Mouse (Mus musculus): ENCODE data around the gene Setx. TPM values are rescaled to one million over a fixed set of nuclear protein-coding genes. Genes with fewer than 3 reads are reported as not detected.
A peak's percentile ranks its signal among the peaks of the same experiment; 100 is the strongest.

Gene Setx
- polyA plus RNA-seq, 1 experiment from 2014 or later: 5.7 TPM

DNA sequence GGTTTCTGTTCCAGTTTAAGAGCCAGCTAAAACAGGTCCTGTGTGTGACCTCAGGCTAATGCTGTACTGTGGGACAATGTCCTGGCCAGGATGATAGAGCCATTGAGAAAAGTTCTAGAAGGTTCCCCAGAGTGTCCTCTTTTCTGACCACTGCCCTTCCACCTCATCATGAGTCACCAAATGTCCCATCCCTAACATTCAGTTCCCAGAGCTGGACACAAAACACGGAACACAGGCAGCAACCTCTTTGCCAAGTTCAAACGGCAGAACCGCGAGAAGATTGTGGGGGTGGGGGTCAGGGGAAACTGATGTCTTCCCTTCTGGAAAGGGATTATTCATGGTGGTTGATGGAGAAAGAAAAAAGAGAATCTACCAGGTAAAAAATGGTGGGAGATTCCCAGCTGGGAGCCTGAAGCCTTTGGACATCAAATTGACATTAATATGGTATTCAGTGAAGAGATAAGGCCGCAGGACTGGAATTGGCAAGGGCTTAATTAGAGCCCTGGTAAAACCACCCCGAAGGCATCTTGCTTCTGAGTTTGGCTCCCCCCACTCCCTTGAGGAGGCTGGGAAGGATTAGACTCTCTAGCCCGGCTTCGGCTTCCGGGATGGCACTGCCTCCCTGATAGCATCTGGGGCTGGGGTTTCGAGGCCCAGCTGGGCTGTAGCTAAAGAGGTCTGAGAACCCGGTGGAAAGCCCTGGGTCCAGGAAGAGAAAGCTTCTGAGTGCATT, 77.4 kb downstream of the Setx start:
- Histone ChIP-seq H3K36me3 (ENCODE audit: insufficient read depth, low read length) (no peaks in the 10 kb centered on the region), H3K4me2 (replicated peaks; ENCODE audit: low read depth, low read length) (no peak overlapping the region), H3K9ac (replicated peaks; ENCODE audit: low read depth) (no peak overlapping the region), H3K4me3 (ENCODE audit: low read depth, low read length) (no peak overlapping the region), H3K27me3 (replicated peaks; ENCODE audit: insufficient read depth, low read length) (no peaks in the 10 kb centered on the region), H3K27ac (ENCODE audit: low read length) (no peak overlapping the region), H3K4me1 (ENCODE audit: insufficient read depth, low read depth, low read length) (no peaks in the 10 kb centered on the region), H3K9me3 (ENCODE audit: low read length) (no peaks in the 10 kb centered on the region)
- WGBS: 51% methylated on average over 11 of the region's 11 CpGs
- ATAC-seq (no peak), DNase-seq (ENCODE audit: low spot score) (no peak)
- TF ChIP-seq EP300 (IDR thresholded peaks at IDR 0.05) (no peak), CTCF (IDR thresholded peaks at IDR 0.05) (no peak)

DNA sequence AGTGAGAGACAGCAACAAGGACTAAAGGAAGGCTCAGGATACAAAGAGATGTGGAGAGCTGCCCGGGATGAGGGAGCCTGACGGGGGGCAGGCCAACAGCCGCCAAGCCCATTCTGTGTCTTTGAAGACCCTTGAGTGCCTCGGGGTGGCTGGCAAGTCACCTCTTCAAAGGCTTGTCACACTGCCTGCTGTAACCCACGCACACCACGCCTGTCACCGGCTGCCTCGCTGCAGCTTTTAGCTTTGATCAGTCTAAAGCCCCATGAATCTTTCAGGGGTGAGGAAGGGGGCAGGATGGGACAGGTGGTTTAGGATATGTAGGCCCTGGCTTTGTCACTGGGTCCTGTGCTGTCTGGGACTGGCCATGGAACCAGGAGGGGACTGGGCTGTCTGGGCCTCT, 82.2 kb downstream of the Setx start:
- H3K27me3 ChIP-seq (replicated peaks; ENCODE audit: insufficient read depth, low read length): no peaks in the 10 kb centered on the region
- no peak overlapping the region for H3K4me3 ChIP-seq (ENCODE audit: low read depth, low read length)
- H3K27ac ChIP-seq (ENCODE audit: low read length): no peak overlapping the region
- DNase-seq (ENCODE audit: low spot score) (no peak), ATAC-seq (no peak)
- no peak overlapping the region for H3K4me2 ChIP-seq (replicated peaks; ENCODE audit: low read depth, low read length)
- 23% methylated on average over 7 of the region's 8 CpGs for WGBS
- H3K9me3 ChIP-seq (ENCODE audit: low read length): no peaks in the 10 kb centered on the region
- H3K9ac ChIP-seq (replicated peaks; ENCODE audit: low read depth): no peak overlapping the region
- no peaks in the 10 kb centered on the region for H3K4me1 ChIP-seq (ENCODE audit: insufficient read depth, low read depth, low read length)
- H3K36me3 ChIP-seq (ENCODE audit: insufficient read depth, low read length): no peaks in the 10 kb centered on the region
- TF ChIP-seq EP300 (IDR thresholded peaks at IDR 0.05) (no peak), CTCF (IDR thresholded peaks at IDR 0.05) (no peak)

DNA sequence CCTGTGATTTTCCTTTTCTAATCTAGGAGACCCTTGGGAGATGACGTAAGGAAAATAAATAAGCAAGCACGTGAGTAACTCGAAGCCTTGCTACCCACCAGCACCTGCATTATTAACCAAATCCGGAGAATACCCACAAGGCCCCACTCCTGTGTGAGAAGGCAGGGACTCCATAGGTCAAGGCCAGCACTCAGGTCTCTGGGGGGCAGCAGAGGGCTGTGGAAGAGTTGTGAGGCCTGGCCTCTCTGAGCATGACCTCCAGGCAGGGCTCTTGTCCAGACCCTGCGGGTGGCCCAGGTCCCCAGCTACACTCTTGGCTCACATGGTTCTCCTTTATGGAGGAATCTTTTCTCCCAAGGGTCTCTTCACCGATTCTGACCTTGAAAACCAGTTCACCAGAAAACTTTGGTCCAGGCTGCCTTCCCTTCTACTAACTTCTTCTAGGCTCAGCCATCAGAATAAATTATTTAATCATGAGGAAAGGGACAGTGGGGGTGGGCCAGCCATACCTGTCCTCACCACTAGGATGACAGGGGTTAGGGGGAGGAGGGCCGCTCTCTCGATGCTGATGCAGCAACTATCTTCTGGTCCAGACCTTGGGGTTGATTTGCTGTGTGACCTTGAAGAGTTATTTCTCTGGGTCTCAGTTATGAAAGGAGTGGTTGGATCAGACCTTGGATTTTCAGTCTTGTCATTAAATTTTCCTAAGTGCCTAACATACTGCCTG, 92.5 kb downstream of the Setx start:
- no peak overlapping the region for H3K27ac ChIP-seq (ENCODE audit: low read length)
- WGBS: 47% methylated on average over 8 of the region's 8 CpGs
- H3K9me3 ChIP-seq (ENCODE audit: low read length): no peaks in the 10 kb centered on the region
- no peak overlapping the region for H3K9ac ChIP-seq (replicated peaks; ENCODE audit: low read depth)
- DNase-seq (ENCODE audit: low spot score) (no peak), ATAC-seq (no peak)
- no peak overlapping the region for H3K4me3 ChIP-seq (ENCODE audit: low read depth, low read length)
- H3K4me2 ChIP-seq (replicated peaks; ENCODE audit: low read depth, low read length): no peak overlapping the region
- H3K27me3 ChIP-seq (replicated peaks; ENCODE audit: insufficient read depth, low read length): no peaks in the 10 kb centered on the region
- H3K4me1 ChIP-seq (ENCODE audit: insufficient read depth, low read depth, low read length): no peaks in the 10 kb centered on the region
- no peaks in the 10 kb centered on the region for H3K36me3 ChIP-seq (ENCODE audit: insufficient read depth, low read length)
- TF ChIP-seq CTCF (IDR thresholded peaks at IDR 0.05) (peak; percentile 59), EP300 (IDR thresholded peaks at IDR 0.05) (no peak)

DNA sequence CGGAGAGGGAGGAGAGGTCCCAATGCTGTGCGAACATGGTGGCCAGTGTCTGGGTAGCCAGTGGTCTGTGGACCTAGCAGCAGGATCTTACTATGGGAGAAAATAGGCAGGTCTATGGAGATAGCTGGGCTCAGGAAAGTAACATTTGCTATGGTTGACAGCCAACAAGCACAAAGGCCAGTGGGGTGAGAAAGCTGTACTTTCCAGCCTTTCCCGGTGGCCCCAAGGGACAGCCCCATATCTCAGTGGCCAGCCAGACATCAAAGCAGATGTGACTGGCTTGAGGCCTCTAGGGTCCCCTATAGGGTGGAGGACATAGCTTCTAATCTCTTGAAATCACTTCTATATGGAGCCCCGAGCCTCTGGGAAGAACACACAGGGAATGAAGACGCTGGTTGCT, 93.1 kb downstream of the Setx start:
- WGBS: 86% methylated on average over 5 of the region's 5 CpGs
- Histone ChIP-seq H3K27ac (ENCODE audit: low read length) (no peak overlapping the region), H3K9ac (replicated peaks; ENCODE audit: low read depth) (no peak overlapping the region), H3K36me3 (ENCODE audit: insufficient read depth, low read length) (no peaks in the 10 kb centered on the region), H3K4me3 (ENCODE audit: low read depth, low read length) (no peak overlapping the region), H3K4me1 (ENCODE audit: insufficient read depth, low read depth, low read length) (no peaks in the 10 kb centered on the region), H3K4me2 (replicated peaks; ENCODE audit: low read depth, low read length) (no peak overlapping the region), H3K9me3 (ENCODE audit: low read length) (no peaks in the 10 kb centered on the region), H3K27me3 (replicated peaks; ENCODE audit: insufficient read depth, low read length) (no peaks in the 10 kb centered on the region)
- DNase-seq (ENCODE audit: low spot score): no peak
- no peak for TF ChIP-seq CTCF (IDR thresholded peaks at IDR 0.05)
- no peak for TF ChIP-seq EP300 (IDR thresholded peaks at IDR 0.05)
- ATAC-seq: no peak

DNA sequence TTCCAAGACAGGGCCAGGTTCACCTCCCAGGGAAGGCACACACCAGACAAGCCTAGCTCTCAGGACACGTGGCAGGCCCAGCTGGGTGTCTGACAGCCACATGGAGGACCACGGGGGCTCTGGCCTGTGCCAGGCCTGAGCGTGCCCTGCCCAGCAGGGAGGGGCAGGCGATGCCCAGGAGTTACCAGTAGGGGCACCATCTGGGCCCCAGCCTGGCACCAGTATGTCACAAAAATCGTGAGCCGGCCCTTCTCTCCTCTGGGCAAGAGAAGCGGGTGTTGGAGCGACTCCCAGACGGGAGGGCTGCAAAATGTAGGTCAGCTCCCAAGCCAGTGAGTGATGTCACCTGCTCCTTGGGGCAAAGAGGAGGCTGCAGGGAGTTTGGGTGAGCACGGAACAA, 93.9 kb downstream of the Setx start:
- ATAC-seq: peak; percentile 52

DNA sequence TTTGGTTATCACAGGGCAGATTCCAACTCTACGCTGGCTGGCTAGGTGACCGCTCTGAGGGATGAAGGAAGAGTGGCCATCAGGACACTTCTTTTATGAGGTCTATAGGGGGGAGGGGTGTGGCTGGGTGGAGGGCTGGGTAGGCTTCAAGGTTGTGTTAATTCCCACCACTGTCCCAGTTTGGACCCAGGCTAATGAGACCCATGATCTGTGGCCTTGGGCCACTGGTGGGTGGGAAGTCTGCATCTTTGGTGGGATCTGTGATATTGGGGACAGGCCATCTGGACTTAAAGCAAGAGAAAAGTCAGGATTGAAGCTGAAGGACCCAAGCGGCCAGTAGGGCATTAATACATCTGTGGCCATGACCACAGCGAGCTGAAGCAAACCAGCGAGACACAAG, 94.8 kb downstream of the Setx start:
- DNase-seq (ENCODE audit: low spot score): no peak
- Histone ChIP-seq H3K9me3 (ENCODE audit: low read length) (no peaks in the 10 kb centered on the region), H3K36me3 (ENCODE audit: insufficient read depth, low read length) (no peaks in the 10 kb centered on the region), H3K4me1 (ENCODE audit: insufficient read depth, low read depth, low read length) (no peaks in the 10 kb centered on the region), H3K4me3 (ENCODE audit: low read depth, low read length) (no peak overlapping the region), H3K9ac (replicated peaks; ENCODE audit: low read depth) (no peak overlapping the region), H3K4me2 (replicated peaks; ENCODE audit: low read depth, low read length) (no peak overlapping the region), H3K27ac (ENCODE audit: low read length) (no peak overlapping the region), H3K27me3 (replicated peaks; ENCODE audit: insufficient read depth, low read length) (no peaks in the 10 kb centered on the region)
- TF ChIP-seq CTCF (IDR thresholded peaks at IDR 0.05): no peak
- no peak for ATAC-seq
- 93% methylated on average over 5 of the region's 5 CpGs for WGBS

More for the DNA sequence above, 93.9 kb downstream of the Setx start:
- H3K27ac ChIP-seq (ENCODE audit: low read length): no peak overlapping the region
- H3K36me3 ChIP-seq (ENCODE audit: insufficient read depth, low read length): no peaks in the 10 kb centered on the region
- whole genome bisulfite sequencing: 67% methylated on average over 10 of the region's 10 CpGs
- no peaks in the 10 kb centered on the region for H3K4me1 ChIP-seq (ENCODE audit: insufficient read depth, low read depth, low read length)
- H3K9ac ChIP-seq (replicated peaks; ENCODE audit: low read depth): no peak overlapping the region
- no peak for DNase-seq (ENCODE audit: low spot score)
- no peaks in the 10 kb centered on the region for H3K9me3 ChIP-seq (ENCODE audit: low read length)
- TF ChIP-seq EP300 (IDR thresholded peaks at IDR 0.05) (no peak), CTCF (IDR thresholded peaks at IDR 0.05) (peak; percentile 29; the same call in 1 of the 2 replicates)
- H3K27me3 ChIP-seq (replicated peaks; ENCODE audit: insufficient read depth, low read length): no peaks in the 10 kb centered on the region
- no peak overlapping the region for H3K4me2 ChIP-seq (replicated peaks; ENCODE audit: low read depth, low read length)
- H3K4me3 ChIP-seq (ENCODE audit: low read depth, low read length): no peak overlapping the region
